Mouse (Mus musculus): ENCODE measurements around the gene Car14. TPM values are rescaled to one million over a fixed set of nuclear protein-coding genes. Genes with fewer than 3 reads are reported as not detected.
"Not testable (repeated sequence)": the region's sequence is repeated elsewhere in the genome, so short reads cannot be mapped to it uniquely, and the experiment has no call there.

Car14 gene
- total RNA-seq, 2 experiments from 2014 or later: 2.3 to 2.5 TPM

- DNase-seq (ENCODE audit: low spot score in 2 of 2): not testable (repeated sequence)
Measured at GRCm38 (mm10) chr3:95858278-95858677, 46.2 kb downstream of the Car14 start.

- not testable (repeated sequence) for DNase-seq (ENCODE audit: low spot score in 2 of 2)
Measured at GRCm38 (mm10) chr3:95857050-95857449, 47.4 kb downstream of the Car14 start.

GRCm38 (mm10) chr3:95856115-95856514 lies 48.4 kb downstream of the Car14 start:
- DNase-seq (ENCODE audit: low spot score in 2 of 2): no peak

GRCm38 (mm10) chr3:95855502-95856089 lies 48.9 kb downstream of the Car14 start, which contains the start of gene Prpf3:
Gene Prpf3, minus strand, starts transcription at chr3:95855885.
- peak; percentile 85 to 90 for DNase-seq (ENCODE audit: low spot score in 2 of 2)

- no peak for DNase-seq (ENCODE audit: low spot score in 2 of 2)
Measured at GRCm38 (mm10) chr3:95851317-95851716, 53.2 kb downstream of the Car14 start.

- no peak for DNase-seq (ENCODE audit: low spot score in 2 of 2)
Measured at GRCm38 (mm10) chr3:95850611-95851010, 53.9 kb downstream of the Car14 start.

Other genes with a start within 250 kb of the Car14 start
- gene Mcl1, start 245.9 kb downstream of the Car14 start, total RNA-seq (2021): 100 to 1,000 TPM; 151 to 152 TPM
- gene Adamtsl4, start 216.8 kb downstream of the Car14 start, total RNA-seq (2021): 1 to 10 TPM; 7.5 to 8.1 TPM
- 100 to 1,000 TPM; 205 to 241 TPM for gene Ecm1, start 165.1 kb downstream of the Car14 start, total RNA-seq (2021)
- 10 to 100 TPM; 48.2 to 51.7 TPM for gene Tars2, start 144.5 kb downstream of the Car14 start, total RNA-seq (2021)
- gene Rprd2, start 85.8 kb downstream of the Car14 start, total RNA-seq (2021): 10 to 100 TPM; 56.5 to 64.1 TPM
- gene Prpf3, start 48.8 kb downstream of the Car14 start, total RNA-seq (2021): 10 to 100 TPM; 31.9 to 34.7 TPM
- 100 to 1,000 TPM; 178 to 200 TPM for gene Mrps21, start 33.2 kb downstream of the Car14 start, total RNA-seq (2021)
- gene Ciart, start 22.4 kb downstream of the Car14 start, total RNA-seq (2021): 1 to 10 TPM; 1.7 to 2.2 TPM
- 10 to 100 TPM; 21.3 to 21.5 TPM for gene BC028528, start 12.7 kb downstream of the Car14 start, total RNA-seq (2021)
- 100 to 1,000 TPM; 156 to 163 TPM for gene Aph1a, start 10.7 kb downstream of the Car14 start, total RNA-seq (2021)
- 100 to 1,000 TPM; 145 to 146 TPM for gene Anp32e, start 24.6 kb upstream of the Car14 start, total RNA-seq (2021)
- gene Plekho1, start 91.3 kb upstream of the Car14 start, total RNA-seq (2021): 10 to 100 TPM; 38.5 to 41.6 TPM
- 10 to 100 TPM; 32.9 to 39.4 TPM for gene Vps45, start 153.8 kb upstream of the Car14 start, total RNA-seq (2021)
- gene Otud7b, start 199.8 kb upstream of the Car14 start, total RNA-seq (2021): 10 to 100 TPM; 35.4 to 43.6 TPM